Mouse (Mus musculus) kidney, adult 2 months (tissue): Measurements from ENCODE around the gene Unk. TPM values are rescaled to one million over a fixed set of nuclear protein-coding genes. Genes with fewer than 3 reads are reported as not detected.

ENCODE experiments used
- DNase-seq: peaks from one replicate; pipeline ENCODE4 v3.0.0; 2021
- H3K27ac ChIP-seq: fragments of 200-500 bp; 2 replicates; pipeline ENCODE4 v1.5.1; 2012; ENCODE audit warnings: low read depth, low read length, control low read depth, inconsistent platforms; ENCODE audit not compliant: insufficient read depth
- H3K27me3 ChIP-seq: fragments of 200-500 bp; replicated peaks from 2 replicates; pipeline ENCODE4 v1.6.1; 2012; ENCODE audit warnings: mild to moderate bottlenecking, moderate library complexity, low read length, inconsistent platforms; ENCODE audit not compliant: control insufficient read depth, insufficient read depth
- H3K36me3 ChIP-seq: fragments of 200-500 bp; 2 replicates; pipeline ENCODE4 v1.6.1; 2012; ENCODE audit warnings: mild to moderate bottlenecking, moderate library complexity, low read length, inconsistent platforms; ENCODE audit not compliant: control insufficient read depth, insufficient read depth
- H3K4me1 ChIP-seq: fragments of 200-500 bp; 2 replicates; pipeline ENCODE4 v1.6.1; 2011; ENCODE audit warnings: low read length; ENCODE audit not compliant: control insufficient read depth, insufficient read depth
- H3K4me3 ChIP-seq: fragments of 200-500 bp; 2 replicates; pipeline ENCODE4 v1.5.1; 2011; ENCODE audit warnings: mild to moderate bottlenecking, low read depth, low read length, control low read depth; ENCODE audit not compliant: insufficient read depth
- CTCF ChIP-seq: fragments of 200-500 bp; conservative IDR thresholded peaks from 2 replicates; pipeline ENCODE4 v1.5.1; 2011; ENCODE audit warnings: low read depth, mild to moderate bottlenecking, control low read depth, low read length, moderate library complexity, mixed read lengths; ENCODE audit not compliant: insufficient read depth, insufficient read length
- POLR2A ChIP-seq: fragments of 200-500 bp; IDR thresholded peaks from one replicate; pipeline ENCODE4 v1.6.1; 2011; ENCODE audit warnings: low read depth, low read length, control low read depth
- WGBS: fragments of 180-500 bp; shearing (Covaris S2); methylation state at CpG from one replicate; pipeline ENCODE4 v1.1.7; 2018; 5-methylcytosine and 5-hydroxymethylcytosine counted together
- polyA plus RNA-seq: library from polyadenylated mRNA; depleted of rRNA; stranded (reverse); fragments of >200 nt; gene quantifications from 2 replicates; pipeline ENCODE4 v1.2.3, GENCODE M21; 2012

Unk gene
- polyA plus RNA-seq, 1 experiment, result 22.1 TPM

DNA sequence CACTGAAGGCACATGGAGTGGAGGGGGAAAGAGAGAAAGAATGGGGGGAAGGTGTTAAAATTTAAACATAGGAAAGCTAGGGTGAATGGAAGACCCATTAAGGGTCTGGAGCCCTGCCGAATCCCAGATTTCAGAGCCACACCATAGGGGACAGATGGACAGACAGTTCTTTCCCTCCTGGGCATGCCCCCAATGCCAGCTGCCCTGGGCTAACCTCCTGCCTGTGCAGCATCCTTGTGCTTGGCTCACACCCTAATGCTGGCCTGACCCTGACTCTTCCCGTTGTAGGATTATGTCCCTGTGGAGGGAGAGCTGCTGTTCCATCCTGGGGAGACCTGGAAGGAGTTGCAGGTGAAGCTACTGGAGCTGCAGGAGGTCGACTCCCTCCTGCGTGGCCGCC lies 32.5 kb upstream of the Unk start:
- no peaks in the 10 kb centered on the region for H3K36me3 ChIP-seq
- no peak for DNase-seq
- H3K4me1 ChIP-seq, result no peaks in the 10 kb centered on the region
- TF ChIP-seq CTCF (no peak), POLR2A (no peak)
- no peak overlapping the region for H3K4me3 ChIP-seq
- no peak overlapping the region for H3K27ac ChIP-seq
- H3K27me3 ChIP-seq, result no peaks in the 10 kb centered on the region
- WGBS, result 67% methylated on average over 5 of the region's 5 CpGs

GRCm38 (mm10) chr11:115999027-115999426 lies 31.1 kb upstream of the Unk start:
- 64% methylated on average over 7 of the region's 7 CpGs for WGBS
- no peaks in the 10 kb centered on the region for H3K27me3 ChIP-seq
- no peak for TF ChIP-seq CTCF
- TF ChIP-seq POLR2A, result no peak

GRCm38 (mm10) chr11:115999538-116000143 lies 30.5 kb upstream of the Unk start:
- Histone ChIP-seq H3K27ac (no peak overlapping the region), H3K27me3 (no peaks in the 10 kb centered on the region), H3K4me1 (no peaks in the 10 kb centered on the region; the same call in 1 of the 2 replicates), H3K4me3 (no peak overlapping the region), H3K36me3 (no peaks in the 10 kb centered on the region)
- TF ChIP-seq CTCF (peak; percentile 68), POLR2A (no peak)
- WGBS, result 11% methylated on average over 14 of the region's 14 CpGs
- DNase-seq, result peak; percentile 81

More at GRCm38 (mm10) chr11:115999027-115999426, 31.1 kb upstream of the Unk start:
- no peak for DNase-seq
- H3K4me3 ChIP-seq, result no peak overlapping the region
- no peaks in the 10 kb centered on the region for H3K36me3 ChIP-seq
- no peak overlapping the region for H3K27ac ChIP-seq
- no peaks in the 10 kb centered on the region for H3K4me1 ChIP-seq

GRCm38 (mm10) chr11:116000607-116001006 lies 29.5 kb upstream of the Unk start:
- Histone ChIP-seq H3K4me3 (no peak overlapping the region), H3K27ac (no peak overlapping the region), H3K4me1 (peaks cover 6% of the 10 kb centered on the region), H3K27me3 (no peaks in the 10 kb centered on the region), H3K36me3 (no peaks in the 10 kb centered on the region)
- no peak for DNase-seq
- 60% methylated on average over 10 of the region's 10 CpGs for WGBS
- TF ChIP-seq POLR2A (no peak), CTCF (no peak)

GRCm38 (mm10) chr11:116001725-116002124 lies 28.4 kb upstream of the Unk start:
- no peak for DNase-seq
- TF ChIP-seq POLR2A (no peak), CTCF (no peak)
- Histone ChIP-seq H3K36me3 (no peaks in the 10 kb centered on the region), H3K27ac (no peak overlapping the region), H3K27me3 (no peaks in the 10 kb centered on the region), H3K4me3 (no peak overlapping the region), H3K4me1 (peaks cover 7% of the 10 kb centered on the region)
- WGBS, result 68% methylated on average over 6 of the region's 6 CpGs

GRCm38 (mm10) chr11:116002894-116003293 lies 27.2 kb upstream of the Unk start:
- TF ChIP-seq CTCF (no peak), POLR2A (no peak)
- H3K4me3 ChIP-seq, result no peak overlapping the region
- H3K36me3 ChIP-seq, result no peaks in the 10 kb centered on the region
- DNase-seq, result no peak
- H3K4me1 ChIP-seq, result peaks cover 7% of the 10 kb centered on the region
- 84% methylated on average over 3 of the region's 3 CpGs for WGBS
- no peak overlapping the region for H3K27ac ChIP-seq
- H3K27me3 ChIP-seq, result no peaks in the 10 kb centered on the region

- 34% methylated on average over 8 of the region's 8 CpGs for WGBS
- no peak for DNase-seq
- H3K27ac ChIP-seq, result no peak overlapping the region
- H3K27me3 ChIP-seq, result no peaks in the 10 kb centered on the region
- H3K4me1 ChIP-seq, result peaks cover 7% of the 10 kb centered on the region
- TF ChIP-seq CTCF, result no peak
- H3K36me3 ChIP-seq, result no peaks in the 10 kb centered on the region
- H3K4me3 ChIP-seq, result peak overlapping the region; percentile 38; the same call in 1 of the 2 replicates
These were observed 25.8 kb upstream of the Unk start for GRCm38 (mm10) chr11:116004186-116004823.
